Mouse (Mus musculus): Measurements from ENCODE around the gene Gm28035. TPM values are rescaled to one million over a fixed set of nuclear protein-coding genes. Genes with fewer than 3 reads are reported as not detected.

Gene Gm28035
- polyA plus RNA-seq, 1 experiment from 2014 or later: 0.13 TPM

- H3K27me3 ChIP-seq (ENCODE audit: control insufficient read depth, insufficient read depth, low read length): no peaks in the 10 kb centered on the region
- peaks cover 15% of the 10 kb centered on the region for H3K4me1 ChIP-seq (ENCODE audit: control insufficient read depth, insufficient read depth, low read length)
- H3K4me3 ChIP-seq (ENCODE audit: low read depth, low read length): peak overlapping the region; percentile 90
- no peak for ATAC-seq (ENCODE audit: insufficient number of reproducible peaks, insufficient read depth, low FRiP score, low read depth)
- H3K9me3 ChIP-seq (ENCODE audit: control insufficient read depth, low read depth, low read length): no peaks in the 10 kb centered on the region
- WGBS: under 1% methylated on average over 10 of the region's 10 CpGs
- H3K27ac ChIP-seq (ENCODE audit: low read length): peak overlapping the region; percentile 79; the same call in 1 of the 2 replicates
- peak overlapping the region; percentile 89 for H3K9ac ChIP-seq (replicated peaks; ENCODE audit: low read depth, low read length)
- H3K4me2 ChIP-seq (replicated peaks; ENCODE audit: low read depth, low read length): peak overlapping the region; percentile 40
- H3K36me3 ChIP-seq (ENCODE audit: control insufficient read depth, insufficient read depth, low read length): no peaks in the 10 kb centered on the region
These were observed 46.6 kb downstream of the Gm28035 start for GRCm38 (mm10) chr2:30287027-30287373.

GRCm38 (mm10) chr2:30299525-30299924, 59.2 kb downstream of the Gm28035 start:
- no peaks in the 10 kb centered on the region for H3K4me1 ChIP-seq (ENCODE audit: control insufficient read depth, insufficient read depth, low read length)
- 81% methylated on average over 3 of the region's 3 CpGs for WGBS
- no peaks in the 10 kb centered on the region for H3K9me3 ChIP-seq (ENCODE audit: control insufficient read depth, low read depth, low read length)
- H3K27ac ChIP-seq (ENCODE audit: low read length): no peak overlapping the region
- H3K4me2 ChIP-seq (replicated peaks; ENCODE audit: low read depth, low read length): no peak overlapping the region
- ATAC-seq (ENCODE audit: insufficient number of reproducible peaks, insufficient read depth, low FRiP score, low read depth): no peak
- H3K4me3 ChIP-seq (ENCODE audit: low read depth, low read length): no peak overlapping the region
- H3K27me3 ChIP-seq (ENCODE audit: control insufficient read depth, insufficient read depth, low read length): no peaks in the 10 kb centered on the region
- H3K9ac ChIP-seq (replicated peaks; ENCODE audit: low read depth, low read length): no peak overlapping the region
- peaks cover 63% of the 10 kb centered on the region for H3K36me3 ChIP-seq (ENCODE audit: control insufficient read depth, insufficient read depth, low read length)

DNA sequence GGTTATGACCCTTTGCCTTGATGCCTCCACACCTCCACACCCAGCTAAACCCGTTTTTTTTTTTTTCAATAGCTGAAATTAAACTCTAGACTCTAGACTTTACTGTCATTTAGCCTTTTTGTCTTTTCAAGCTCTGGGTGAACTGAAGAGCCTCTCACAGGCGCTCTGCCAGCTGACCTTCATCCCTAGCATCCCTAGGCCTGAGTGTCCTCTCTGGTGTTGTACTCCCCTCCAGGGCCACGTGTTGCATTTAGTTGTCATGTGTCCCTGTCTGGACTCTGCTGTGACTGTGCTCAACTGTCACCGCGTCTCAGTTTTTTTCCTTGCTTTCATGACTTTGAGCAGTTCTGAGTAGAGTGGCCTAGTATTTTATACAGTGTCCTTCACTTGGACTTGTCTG, 59.6 kb downstream of the Gm28035 start:
- no peak overlapping the region for H3K4me3 ChIP-seq (ENCODE audit: low read depth, low read length)
- WGBS: 91% methylated on average over 5 of the region's 5 CpGs
- peaks cover 67% of the 10 kb centered on the region for H3K36me3 ChIP-seq (ENCODE audit: control insufficient read depth, insufficient read depth, low read length)
- H3K27me3 ChIP-seq (ENCODE audit: control insufficient read depth, insufficient read depth, low read length): no peaks in the 10 kb centered on the region
- H3K9ac ChIP-seq (replicated peaks; ENCODE audit: low read depth, low read length): no peak overlapping the region
- H3K9me3 ChIP-seq (ENCODE audit: control insufficient read depth, low read depth, low read length): no peaks in the 10 kb centered on the region
- H3K4me1 ChIP-seq (ENCODE audit: control insufficient read depth, insufficient read depth, low read length): no peaks in the 10 kb centered on the region
- no peak overlapping the region for H3K4me2 ChIP-seq (replicated peaks; ENCODE audit: low read depth, low read length)
- no peak for ATAC-seq (ENCODE audit: insufficient number of reproducible peaks, insufficient read depth, low FRiP score, low read depth)
- H3K27ac ChIP-seq (ENCODE audit: low read length): no peak overlapping the region

- no peaks in the 10 kb centered on the region for H3K27me3 ChIP-seq (ENCODE audit: control insufficient read depth, insufficient read depth, low read length)
- no peaks in the 10 kb centered on the region for H3K9me3 ChIP-seq (ENCODE audit: control insufficient read depth, low read depth, low read length)
- no peak overlapping the region for H3K9ac ChIP-seq (replicated peaks; ENCODE audit: low read depth, low read length)
- WGBS: 90% methylated on average over 7 of the region's 7 CpGs
- H3K4me1 ChIP-seq (ENCODE audit: control insufficient read depth, insufficient read depth, low read length): no peaks in the 10 kb centered on the region
- no peak for ATAC-seq (ENCODE audit: insufficient number of reproducible peaks, insufficient read depth, low FRiP score, low read depth)
- no peak overlapping the region for H3K4me3 ChIP-seq (ENCODE audit: low read depth, low read length)
- H3K36me3 ChIP-seq (ENCODE audit: control insufficient read depth, insufficient read depth, low read length): peaks cover 86% of the 10 kb centered on the region
- H3K27ac ChIP-seq (ENCODE audit: low read length): no peak overlapping the region
- no peak overlapping the region for H3K4me2 ChIP-seq (replicated peaks; ENCODE audit: low read depth, low read length)
These were observed 65.7 kb downstream of the Gm28035 start for GRCm38 (mm10) chr2:30306087-30306486.

DNA sequence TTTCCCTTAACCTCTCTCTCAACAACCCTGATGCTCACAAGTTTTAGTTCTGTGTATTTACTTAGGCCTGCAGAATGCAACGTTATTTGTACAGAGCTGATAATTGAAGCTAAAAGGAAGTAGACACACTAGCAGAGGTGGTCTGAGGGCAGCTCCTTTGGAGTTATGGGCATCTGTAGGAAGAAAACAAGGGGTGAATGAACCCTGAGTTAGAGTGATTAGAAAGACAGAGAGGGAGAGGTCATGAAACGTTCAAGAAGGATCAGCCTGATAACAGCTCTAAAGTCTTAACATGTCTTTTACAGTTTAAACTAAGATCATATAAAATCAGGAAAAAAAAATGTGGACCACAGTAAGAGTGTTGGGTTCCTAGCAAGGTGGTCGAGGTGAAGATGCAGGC, 69.0 kb downstream of the Gm28035 start:
- WGBS: 82% methylated on average over 3 of the region's 3 CpGs
- Histone ChIP-seq H3K4me3 (ENCODE audit: low read depth, low read length) (no peak overlapping the region), H3K27ac (ENCODE audit: low read length) (no peak overlapping the region), H3K4me1 (ENCODE audit: control insufficient read depth, insufficient read depth, low read length) (no peaks in the 10 kb centered on the region), H3K27me3 (ENCODE audit: control insufficient read depth, insufficient read depth, low read length) (no peaks in the 10 kb centered on the region), H3K36me3 (ENCODE audit: control insufficient read depth, insufficient read depth, low read length) (peaks cover 86% of the 10 kb centered on the region), H3K9ac (replicated peaks; ENCODE audit: low read depth, low read length) (no peak overlapping the region), H3K4me2 (replicated peaks; ENCODE audit: low read depth, low read length) (no peak overlapping the region), H3K9me3 (ENCODE audit: control insufficient read depth, low read depth, low read length) (no peaks in the 10 kb centered on the region)
- ATAC-seq (ENCODE audit: insufficient number of reproducible peaks, insufficient read depth, low FRiP score, low read depth): no peak

DNA sequence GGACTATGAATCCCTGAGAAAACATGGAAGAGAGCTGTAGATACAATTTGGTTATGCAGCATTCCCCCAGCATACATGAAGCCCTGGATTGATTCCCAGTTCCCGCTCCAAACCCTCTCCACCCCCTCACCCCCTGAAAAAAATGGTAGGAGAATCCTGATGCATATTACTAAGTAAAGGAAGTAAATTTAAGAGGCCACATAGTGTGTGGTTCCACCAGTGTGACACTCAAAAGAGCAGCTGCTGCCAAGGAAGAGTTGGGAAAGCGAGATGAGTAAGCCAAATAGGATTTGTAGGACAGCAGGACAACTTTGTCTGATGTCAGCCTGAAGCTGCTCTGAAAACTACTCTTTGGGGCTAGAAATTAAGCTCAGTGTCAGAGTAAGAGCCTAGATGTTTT, 71.1 kb downstream of the Gm28035 start:
- H3K4me2 ChIP-seq (replicated peaks; ENCODE audit: low read depth, low read length): no peak overlapping the region
- H3K27me3 ChIP-seq (ENCODE audit: control insufficient read depth, insufficient read depth, low read length): no peaks in the 10 kb centered on the region
- H3K9me3 ChIP-seq (ENCODE audit: control insufficient read depth, low read depth, low read length): no peaks in the 10 kb centered on the region
- H3K27ac ChIP-seq (ENCODE audit: low read length): no peak overlapping the region
- H3K36me3 ChIP-seq (ENCODE audit: control insufficient read depth, insufficient read depth, low read length): peaks cover 84% of the 10 kb centered on the region
- no peak for ATAC-seq (ENCODE audit: insufficient number of reproducible peaks, insufficient read depth, low FRiP score, low read depth)
- no peak overlapping the region for H3K4me3 ChIP-seq (ENCODE audit: low read depth, low read length)
- no peaks in the 10 kb centered on the region for H3K4me1 ChIP-seq (ENCODE audit: control insufficient read depth, insufficient read depth, low read length)
- 98% methylated on average over 2 of the region's 2 CpGs for WGBS
- no peak overlapping the region for H3K9ac ChIP-seq (replicated peaks; ENCODE audit: low read depth, low read length)

GRCm38 (mm10) chr2:30316136-30316535, 75.8 kb downstream of the Gm28035 start:
- no peak overlapping the region for H3K4me3 ChIP-seq (ENCODE audit: low read depth, low read length)

DNA sequence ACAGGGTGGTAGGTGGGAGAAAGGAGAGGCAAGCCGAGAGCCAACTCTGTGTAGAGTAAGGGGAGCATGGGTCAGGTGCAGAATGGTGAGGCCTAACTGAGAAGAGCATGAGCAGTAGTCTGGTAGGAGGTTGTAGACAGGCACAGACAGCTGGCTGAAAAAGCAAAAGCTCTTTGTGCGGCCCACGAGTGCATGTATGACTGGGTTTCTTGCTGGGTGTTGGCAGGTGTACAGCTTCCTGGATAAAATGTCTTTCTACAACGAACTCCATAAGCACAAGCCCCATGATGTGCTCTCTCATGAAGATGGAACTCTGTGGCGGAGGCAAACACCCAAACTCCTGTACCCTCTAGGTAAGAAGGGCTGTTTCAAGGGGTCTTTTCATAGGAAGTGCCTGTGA, 76.6 kb downstream of the Gm28035 start:
- Histone ChIP-seq H3K27ac (ENCODE audit: low read length) (no peak overlapping the region), H3K9ac (replicated peaks; ENCODE audit: low read depth, low read length) (no peak overlapping the region), H3K4me3 (ENCODE audit: low read depth, low read length) (no peak overlapping the region), H3K36me3 (ENCODE audit: control insufficient read depth, insufficient read depth, low read length) (peaks cover 84% of the 10 kb centered on the region), H3K9me3 (ENCODE audit: control insufficient read depth, low read depth, low read length) (no peaks in the 10 kb centered on the region), H3K4me2 (replicated peaks; ENCODE audit: low read depth, low read length) (no peak overlapping the region), H3K27me3 (ENCODE audit: control insufficient read depth, insufficient read depth, low read length) (no peaks in the 10 kb centered on the region), H3K4me1 (ENCODE audit: control insufficient read depth, insufficient read depth, low read length) (no peaks in the 10 kb centered on the region)
- WGBS: 91% methylated on average over 5 of the region's 5 CpGs
- ATAC-seq (ENCODE audit: insufficient number of reproducible peaks, insufficient read depth, low FRiP score, low read depth): no peak

More at GRCm38 (mm10) chr2:30316136-30316535, 75.8 kb downstream of the Gm28035 start:
- H3K4me2 ChIP-seq (replicated peaks; ENCODE audit: low read depth, low read length): no peak overlapping the region
- no peaks in the 10 kb centered on the region for H3K9me3 ChIP-seq (ENCODE audit: control insufficient read depth, low read depth, low read length)
- no peak overlapping the region for H3K9ac ChIP-seq (replicated peaks; ENCODE audit: low read depth, low read length)
- H3K27me3 ChIP-seq (ENCODE audit: control insufficient read depth, insufficient read depth, low read length): no peaks in the 10 kb centered on the region
- WGBS: 92% methylated on average over 4 of the region's 4 CpGs
- no peak overlapping the region for H3K27ac ChIP-seq (ENCODE audit: low read length)
- no peaks in the 10 kb centered on the region for H3K4me1 ChIP-seq (ENCODE audit: control insufficient read depth, insufficient read depth, low read length)
- ATAC-seq (ENCODE audit: insufficient number of reproducible peaks, insufficient read depth, low FRiP score, low read depth): no peak
- H3K36me3 ChIP-seq (ENCODE audit: control insufficient read depth, insufficient read depth, low read length): peaks cover 83% of the 10 kb centered on the region

GRCm38 (mm10) chr2:30319260-30319659, 78.9 kb downstream of the Gm28035 start:
- H3K4me1 ChIP-seq (ENCODE audit: control insufficient read depth, insufficient read depth, low read length): no peaks in the 10 kb centered on the region
- H3K36me3 ChIP-seq (ENCODE audit: control insufficient read depth, insufficient read depth, low read length): peaks cover 79% of the 10 kb centered on the region
- H3K4me3 ChIP-seq (ENCODE audit: low read depth, low read length): no peak overlapping the region
- H3K9ac ChIP-seq (replicated peaks; ENCODE audit: low read depth, low read length): no peak overlapping the region
- 81% methylated on average over 4 of the region's 4 CpGs for WGBS
- H3K27me3 ChIP-seq (ENCODE audit: control insufficient read depth, insufficient read depth, low read length): no peaks in the 10 kb centered on the region
- ATAC-seq (ENCODE audit: insufficient number of reproducible peaks, insufficient read depth, low FRiP score, low read depth): no peak
- H3K4me2 ChIP-seq (replicated peaks; ENCODE audit: low read depth, low read length): no peak overlapping the region
- H3K9me3 ChIP-seq (ENCODE audit: control insufficient read depth, low read depth, low read length): no peaks in the 10 kb centered on the region
- H3K27ac ChIP-seq (ENCODE audit: low read length): no peak overlapping the region
